Mouse (Mus musculus): ENCODE measurements around the gene Armc9. TPM values are rescaled to one million over a fixed set of nuclear protein-coding genes. Genes with fewer than 3 reads are reported as not detected.

Armc9 gene
- total RNA-seq (2014; rRNA removed), result 4.3 and 4.4 TPM in 2 replicates
- polyA plus RNA-seq (2012; rRNA removed), result 2.6 and 3.2 TPM in 2 replicates

- peaks cover 8% of the 10 kb centered on the region; the same call in 1 of the 2 replicates for H3K4me1 ChIP-seq (ENCODE audit: control insufficient read depth, insufficient read depth, low read length)
- 3% methylated on average over 40 of the region's 40 CpGs for WGBS
- TF ChIP-seq CTCF (IDR thresholded peaks at IDR 0.05; ENCODE audit: low read depth, low read length), result no peak
- TF ChIP-seq POLR2A (IDR thresholded peaks at IDR 0.05; ENCODE audit: extremely low read depth, insufficient read depth, low read length), result peak; percentile 83
- H3K27ac ChIP-seq (replicated peaks; ENCODE audit: insufficient read depth, low read depth, low read length), result peak within 1 kb of the TSS; percentile 21
- peak within 1 kb of the TSS; percentile 78 for H3K9ac ChIP-seq (ENCODE audit: low read depth, low read length)
- H3K4me3 ChIP-seq (ENCODE audit: insufficient read depth, low read depth, low read length), result peak within 1 kb of the TSS; percentile 83
- H3K79me2 ChIP-seq (ENCODE audit: control insufficient read depth, insufficient read depth, low read length), result no peaks in the 10 kb centered on the region
- H3K36me3 ChIP-seq (ENCODE audit: control insufficient read depth, insufficient read depth, low read length), result no peaks in the 10 kb centered on the region
- DNase-seq (ENCODE audit: extremely low read depth, low read depth, low spot score), result peak; percentile 92
- no peaks in the 10 kb centered on the region for H3K27me3 ChIP-seq (ENCODE audit: control insufficient read depth, insufficient read depth, low read length)
Measured at GRCm38 (mm10) chr1:86154133-86154823, at the start of gene Armc9. Gene Armc9, plus strand, starts transcription at chr1:86154780.

DNA sequence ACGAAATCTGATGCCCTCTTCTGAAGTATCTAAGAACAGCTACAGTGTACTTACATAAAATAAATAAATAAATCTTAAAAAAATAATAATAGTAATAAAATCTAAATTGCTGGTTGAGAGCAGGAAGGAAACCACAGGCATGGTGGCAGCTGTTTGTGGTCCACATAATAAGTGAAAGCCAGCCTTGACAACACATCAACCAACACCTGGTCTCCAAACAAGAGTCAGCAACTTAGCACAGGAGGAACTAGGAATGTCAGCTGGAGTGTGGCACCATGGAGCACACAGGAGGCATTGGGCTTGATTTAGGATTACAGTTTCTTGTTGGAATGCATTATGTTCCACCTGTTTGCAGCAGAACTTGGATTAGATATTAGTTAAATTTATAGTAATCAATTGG, 49.5 kb upstream of the Armc9 start:
- Histone ChIP-seq H3K4me3 (ENCODE audit: insufficient read depth, low read depth, low read length) (no peak overlapping the region), H3K79me2 (ENCODE audit: control insufficient read depth, insufficient read depth, low read length) (peaks cover 3% of the 10 kb centered on the region; the same call in 1 of the 2 replicates), H3K36me3 (ENCODE audit: control insufficient read depth, insufficient read depth, low read length) (peaks cover 27% of the 10 kb centered on the region), H3K27me3 (ENCODE audit: control insufficient read depth, insufficient read depth, low read length) (no peaks in the 10 kb centered on the region), H3K4me1 (ENCODE audit: control insufficient read depth, insufficient read depth, low read length) (no peaks in the 10 kb centered on the region), H3K27ac (replicated peaks; ENCODE audit: insufficient read depth, low read depth, low read length) (no peak overlapping the region), H3K9ac (ENCODE audit: low read depth, low read length) (no peak overlapping the region)
- 100% methylated on average over 1 of the region's 1 CpGs for WGBS
- no peak for TF ChIP-seq POLR2A (IDR thresholded peaks at IDR 0.05; ENCODE audit: extremely low read depth, insufficient read depth, low read length)
- TF ChIP-seq CTCF (IDR thresholded peaks at IDR 0.05; ENCODE audit: low read depth, low read length), result no peak
- DNase-seq (ENCODE audit: extremely low read depth, low read depth, low spot score), result no peak

- TF ChIP-seq CTCF (IDR thresholded peaks at IDR 0.05; ENCODE audit: low read depth, low read length) (no peak), POLR2A (IDR thresholded peaks at IDR 0.05; ENCODE audit: extremely low read depth, insufficient read depth, low read length) (no peak)
- Histone ChIP-seq H3K4me1 (ENCODE audit: control insufficient read depth, insufficient read depth, low read length) (no peaks in the 10 kb centered on the region), H3K4me3 (ENCODE audit: insufficient read depth, low read depth, low read length) (no peak within 1 kb of the TSS), H3K36me3 (ENCODE audit: control insufficient read depth, insufficient read depth, low read length) (peaks cover 18% of the 10 kb centered on the region), H3K27ac (replicated peaks; ENCODE audit: insufficient read depth, low read depth, low read length) (no peak within 1 kb of the TSS), H3K79me2 (ENCODE audit: control insufficient read depth, insufficient read depth, low read length) (no peaks in the 10 kb centered on the region), H3K27me3 (ENCODE audit: control insufficient read depth, insufficient read depth, low read length) (no peaks in the 10 kb centered on the region), H3K9ac (ENCODE audit: low read depth, low read length) (no peak within 1 kb of the TSS)
- no peak for DNase-seq (ENCODE audit: extremely low read depth, low read depth, low spot score)
- 68% methylated on average over 6 of the region's 6 CpGs for WGBS
Measured at GRCm38 (mm10) chr1:86111779-86112178, 42.8 kb upstream of the Armc9 start, which contains the start of gene Htr2b. Gene Htr2b, minus strand, starts transcription at chr1:86111970.

DNA sequence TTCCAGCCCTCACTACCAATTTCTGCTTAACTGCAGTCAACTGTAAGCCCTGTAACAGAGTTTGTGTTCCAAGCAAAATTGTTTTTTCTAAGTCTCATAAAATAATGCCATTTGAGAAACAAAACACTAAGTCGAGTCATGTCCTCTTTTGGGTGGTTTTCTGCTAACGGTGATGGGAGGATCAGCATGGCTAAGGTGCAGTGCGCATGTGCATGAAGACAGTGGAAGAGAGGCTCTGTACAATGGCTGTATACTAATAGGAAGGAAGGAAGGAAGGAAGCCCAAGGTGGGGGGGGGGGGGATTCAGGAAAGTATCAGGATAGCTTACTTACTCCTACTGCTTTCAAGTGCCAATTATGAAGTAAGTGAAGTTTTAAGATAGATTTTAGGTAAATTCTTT, 40.4 kb upstream of the Armc9 start:
- WGBS, result 91% methylated on average over 3 of the region's 3 CpGs
- Histone ChIP-seq H3K9ac (ENCODE audit: low read depth, low read length) (no peak overlapping the region), H3K4me3 (ENCODE audit: insufficient read depth, low read depth, low read length) (no peak overlapping the region), H3K4me1 (ENCODE audit: control insufficient read depth, insufficient read depth, low read length) (no peaks in the 10 kb centered on the region), H3K27me3 (ENCODE audit: control insufficient read depth, insufficient read depth, low read length) (no peaks in the 10 kb centered on the region), H3K27ac (replicated peaks; ENCODE audit: insufficient read depth, low read depth, low read length) (no peak overlapping the region), H3K36me3 (ENCODE audit: control insufficient read depth, insufficient read depth, low read length) (peaks cover 22% of the 10 kb centered on the region), H3K79me2 (ENCODE audit: control insufficient read depth, insufficient read depth, low read length) (no peaks in the 10 kb centered on the region)
- DNase-seq (ENCODE audit: extremely low read depth, low read depth, low spot score), result no peak
- no peak for TF ChIP-seq CTCF (IDR thresholded peaks at IDR 0.05; ENCODE audit: low read depth, low read length)
- TF ChIP-seq POLR2A (IDR thresholded peaks at IDR 0.05; ENCODE audit: extremely low read depth, insufficient read depth, low read length), result no peak

DNA sequence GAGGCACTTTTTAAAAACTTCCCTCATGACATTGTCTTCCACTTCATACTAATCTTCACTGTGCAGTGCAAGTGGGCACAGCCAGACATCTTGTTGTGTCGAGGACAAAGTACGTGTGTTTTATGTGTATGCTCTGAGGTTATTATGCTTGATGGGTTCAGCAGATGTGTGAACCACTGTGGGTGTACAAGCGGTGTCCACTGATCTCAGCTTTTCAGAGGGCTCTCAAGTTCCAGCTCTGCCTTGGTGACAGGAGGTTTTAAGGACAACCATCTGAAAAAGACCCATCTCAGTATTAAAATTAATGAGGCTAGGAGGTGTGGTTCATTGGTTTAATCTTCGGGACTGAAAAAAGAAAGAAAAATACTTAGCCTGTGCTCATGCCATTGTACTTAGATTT, 35.0 kb upstream of the Armc9 start:
- TF ChIP-seq CTCF (IDR thresholded peaks at IDR 0.05; ENCODE audit: low read depth, low read length) (no peak), POLR2A (IDR thresholded peaks at IDR 0.05; ENCODE audit: extremely low read depth, insufficient read depth, low read length) (no peak)
- no peaks in the 10 kb centered on the region for H3K4me1 ChIP-seq (ENCODE audit: control insufficient read depth, insufficient read depth, low read length)
- no peak overlapping the region for H3K4me3 ChIP-seq (ENCODE audit: insufficient read depth, low read depth, low read length)
- H3K36me3 ChIP-seq (ENCODE audit: control insufficient read depth, insufficient read depth, low read length), result peaks cover 49% of the 10 kb centered on the region
- no peak for DNase-seq (ENCODE audit: extremely low read depth, low read depth, low spot score)
- H3K79me2 ChIP-seq (ENCODE audit: control insufficient read depth, insufficient read depth, low read length), result peaks cover 4% of the 10 kb centered on the region; the same call in 1 of the 2 replicates
- WGBS, result 96% methylated on average over 4 of the region's 4 CpGs
- no peaks in the 10 kb centered on the region for H3K27me3 ChIP-seq (ENCODE audit: control insufficient read depth, insufficient read depth, low read length)
- no peak overlapping the region for H3K27ac ChIP-seq (replicated peaks; ENCODE audit: insufficient read depth, low read depth, low read length)
- H3K9ac ChIP-seq (ENCODE audit: low read depth, low read length), result no peak overlapping the region

GRCm38 (mm10) chr1:86126036-86126435, 28.5 kb upstream of the Armc9 start:
- TF ChIP-seq CTCF (IDR thresholded peaks at IDR 0.05; ENCODE audit: low read depth, low read length), result no peak
- Histone ChIP-seq H3K4me1 (ENCODE audit: control insufficient read depth, insufficient read depth, low read length) (no peaks in the 10 kb centered on the region), H3K4me3 (ENCODE audit: insufficient read depth, low read depth, low read length) (no peak overlapping the region), H3K79me2 (ENCODE audit: control insufficient read depth, insufficient read depth, low read length) (no peaks in the 10 kb centered on the region), H3K27me3 (ENCODE audit: control insufficient read depth, insufficient read depth, low read length) (no peaks in the 10 kb centered on the region), H3K36me3 (ENCODE audit: control insufficient read depth, insufficient read depth, low read length) (peaks cover 75% of the 10 kb centered on the region), H3K9ac (ENCODE audit: low read depth, low read length) (no peak overlapping the region), H3K27ac (replicated peaks; ENCODE audit: insufficient read depth, low read depth, low read length) (no peak overlapping the region)
- no peak for DNase-seq (ENCODE audit: extremely low read depth, low read depth, low spot score)
- 98% methylated on average over 2 of the region's 2 CpGs for WGBS

All from liver, adult 2 months (tissue).